8 mouse cellular contexts compared by ENCODE assay signal in the genomic region with DNA sequence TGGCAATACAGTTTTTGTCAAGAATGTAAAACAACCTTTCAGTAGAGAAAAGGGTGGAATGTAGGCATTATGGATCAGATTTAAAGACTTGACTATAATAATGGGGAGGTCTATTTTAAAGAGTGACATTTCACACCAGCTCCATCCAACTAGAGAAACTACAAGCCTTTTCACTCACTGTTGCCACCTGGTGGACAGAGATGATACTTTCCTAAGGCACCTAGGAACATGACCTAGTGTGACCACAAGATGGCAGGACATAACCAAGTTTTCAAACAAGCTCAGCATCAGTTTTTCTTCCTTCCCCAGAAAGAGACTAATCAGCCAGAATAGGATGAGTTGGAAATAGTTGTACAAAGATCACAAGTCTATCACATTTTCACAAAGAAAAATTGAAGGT.
A peak's percentile ranks its signal among the peaks of the same experiment; 100 is the strongest.
DNase-seq lines count a peak whose midpoint lies in the region; ATAC-seq lines count a peak whose summit lies in the region.

No protein-coding gene starts in this region.

- intact Hi-C loops in left cerebral cortex, postnatal 25 days (cut with DNase I) = loop anchor here (5.0 kb wide), 1 partner anchor 903 kb away; no protein-coding TSS in a partner anchor

- no peak overlapping the region for H3K27ac ChIP-seq in kidney, embryonic 14.5 days (ENCODE audit: low read depth, low read length)
- H3K27ac ChIP-seq in midbrain, embryonic 16.5 days (ENCODE audit: low read length) = no peak overlapping the region

- no peaks in the 10 kb centered on the region for H3K4me1 ChIP-seq in kidney, embryonic 14.5 days (ENCODE audit: control insufficient read depth, insufficient read depth, low read length)
- H3K4me1 ChIP-seq in midbrain, embryonic 16.5 days (ENCODE audit: control insufficient read depth, insufficient read depth, low read length) = no peaks in the 10 kb centered on the region

- no peak overlapping the region for H3K9ac ChIP-seq in kidney, embryonic 14.5 days (ENCODE audit: low read depth, low read length)
- H3K9ac ChIP-seq in midbrain, embryonic 16.5 days (ENCODE audit: low read depth, low read length) = no peak overlapping the region

- DNase-seq in kidney, adult 11 months = peak; percentile 63
- DNase-seq in cerebellum, postnatal 14 days = peak; percentile 93 to 94
- peak; percentile 71 to 84 for DNase-seq in frontal cortex, postnatal 25 days (ENCODE audit: low spot score in 2 of 2)
- DNase-seq in induced T-regulatory cell, adult 2 months (ENCODE audit: low read depth) = peak; percentile 88
- DNase-seq in left cerebral cortex, postnatal 25 days (ENCODE audit: low spot score in 2 of 2) = peak; percentile 88 to 94
- DNase-seq in spleen, postnatal 36 days (ENCODE audit: low spot score in 2 of 2) = peak; percentile 44 to 58

- no peak overlapping the region for H3K4me3 ChIP-seq in kidney, embryonic 14.5 days (ENCODE audit: low read length)
- no peak overlapping the region for H3K4me3 ChIP-seq in midbrain, embryonic 16.5 days (ENCODE audit: low read depth, low read length)

- no peak for ATAC-seq in kidney, embryonic 14.5 days (ENCODE audit: low FRiP score, low TSS enrichment)
- ATAC-seq in midbrain, embryonic 16.5 days = peak; percentile 38; the same call in 1 of the 2 replicates

- no peaks in the 10 kb centered on the region for H3K9me3 ChIP-seq in kidney, embryonic 14.5 days (ENCODE audit: control insufficient read depth, low read length)
- no peaks in the 10 kb centered on the region for H3K9me3 ChIP-seq in midbrain, embryonic 16.5 days (replicated peaks; ENCODE audit: control insufficient read depth, low read length, poor library complexity, severe bottlenecking)

- H3K27me3 ChIP-seq in kidney, embryonic 14.5 days (ENCODE audit: control insufficient read depth, insufficient read depth, low read length) = no peaks in the 10 kb centered on the region
- no peaks in the 10 kb centered on the region for H3K27me3 ChIP-seq in midbrain, embryonic 16.5 days (ENCODE audit: control insufficient read depth, insufficient read depth, low read depth, low read length)

- no peaks in the 10 kb centered on the region for H3K36me3 ChIP-seq in kidney, embryonic 14.5 days (ENCODE audit: control insufficient read depth, insufficient read depth, low read length)
- H3K36me3 ChIP-seq in midbrain, embryonic 16.5 days (ENCODE audit: control insufficient read depth, insufficient read depth, low read length) = no peaks in the 10 kb centered on the region

- H3K4me2 ChIP-seq in kidney, embryonic 14.5 days (replicated peaks; ENCODE audit: low read depth, low read length) = no peak overlapping the region
- H3K4me2 ChIP-seq in midbrain, embryonic 16.5 days (ENCODE audit: low read length) = no peak overlapping the region
